Mouse (Mus musculus) ES-Bruce4 (cell line): ENCODE results near the gene Ewsr1.
A peak's percentile ranks its signal among the peaks of the same experiment; 100 is the strongest.

ENCODE experiments used
- CTCF ChIP-seq: IDR thresholded peaks from one replicate; pipeline ENCODE4 v1.8.1; 2011; ENCODE audit warnings: low read depth, low read length
- EP300 ChIP-seq: IDR thresholded peaks from 2 replicates; pipeline ENCODE4 v1.6.1; 2011; ENCODE audit warnings: low read depth, low read length; ENCODE audit not compliant: insufficient read depth

GRCm38 (mm10) chr11:5074882-5075281 is 24.2 kb downstream of the Ewsr1 start:
- TF ChIP-seq CTCF: peak; percentile 16
- no peak for TF ChIP-seq EP300
